Mouse (Mus musculus): ENCODE measurements around the gene Nt5c. TPM values are rescaled to one million over a fixed set of nuclear protein-coding genes. Genes with fewer than 3 reads are reported as not detected.

The Nt5c gene
- total and polyA plus RNA-seq, 3 experiments: 99.3 to 102 TPM; not detected in 1

GRCm38 (mm10) chr11:115481553-115482259 is 10.0 kb downstream of the Nt5c start:
- H3K27me3 ChIP-seq (ENCODE audit: control insufficient read depth in 1 of 2, insufficient read depth in 2 of 2, low read length in 2 of 2): no peaks in the 10 kb centered on the region
- TF ChIP-seq MXI1 (IDR thresholded peaks at IDR 0.05; ENCODE audit: low read depth, low read length) (no peak), CHD2 (IDR thresholded peaks at IDR 0.05; ENCODE audit: low read length) (no peak), ZKSCAN1 (IDR thresholded peaks at IDR 0.05; ENCODE audit: low read depth, low read length) (no peak), JUND (IDR thresholded peaks at IDR 0.05; ENCODE audit: low read depth, low read length) (no peak), POLR2AphosphoS5 (IDR thresholded peaks at IDR 0.05; ENCODE audit: borderline replicate concordance, low read depth, low read length) (no peak), ELF1 (IDR thresholded peaks at IDR 0.05; ENCODE audit: low read depth, low read length) (no peak), HCFC1 (IDR thresholded peaks at IDR 0.05; ENCODE audit: low read depth, low read length) (no peak), USF2 (IDR thresholded peaks at IDR 0.05; ENCODE audit: borderline replicate concordance in 1 of 2, insufficient read depth in 1 of 2, low read depth in 1 of 2, low read length in 2 of 2) (no peak), ZNF384 (IDR thresholded peaks at IDR 0.05; ENCODE audit: low read depth, low read length) (no peak), RCOR1 (IDR thresholded peaks at IDR 0.05; ENCODE audit: low read depth, low read length) (no peak), MAZ (IDR thresholded peaks at IDR 0.05; ENCODE audit: low read depth, low read length) (no peak), KAT2A (conservative IDR thresholded peaks at IDR 0.05; ENCODE audit: low read depth, low read length) (no peak), USF1 (IDR thresholded peaks at IDR 0.05; ENCODE audit: low read depth, low read length) (no peak), POLR2A (IDR thresholded peaks at IDR 0.05; ENCODE audit: control insufficient read depth in 1 of 2, insufficient read depth in 1 of 2, low read depth in 1 of 2, low read length in 2 of 2, poor library complexity in 1 of 2) (no peak), TAL1 (IDR thresholded peaks at IDR 0.05; ENCODE audit: low read length) (no peak)
- DNase-seq (ENCODE audit: low read depth, low spot score): no peak
- H3K79me2 ChIP-seq (ENCODE audit: control insufficient read depth, insufficient read depth, low read length, poor library complexity): no peaks in the 10 kb centered on the region; the same call in 1 of the 2 replicates
- peaks cover 2 to 20% of the 10 kb centered on the region in 2 experiments; a peak in 3 of 4 replicates for H3K36me3 ChIP-seq (ENCODE audit: control insufficient read depth in 1 of 2, insufficient read depth in 2 of 2, low read length in 2 of 2)
- no peak overlapping the region for H3K27ac ChIP-seq (ENCODE audit: control insufficient read depth, low read depth, low read length)
- H3K9ac ChIP-seq (ENCODE audit: control insufficient read depth, low read depth, low read length, poor library complexity, severe bottlenecking): no peak overlapping the region
- H3K4me1 ChIP-seq (ENCODE audit: control insufficient read depth in 1 of 2, insufficient read depth in 2 of 2, low read length in 2 of 2): peaks cover 9 to 19% of the 10 kb centered on the region in 2 experiments
- H3K4me3 ChIP-seq (ENCODE audit: control insufficient read depth in 1 of 2, insufficient read depth in 1 of 2, low read depth in 2 of 2, low read length in 2 of 2): no peak overlapping the region
- no peaks in the 10 kb centered on the region for H3K9me3 ChIP-seq (replicated peaks; ENCODE audit: insufficient read depth, low read length)

GRCm38 (mm10) chr11:115478296-115478938 is 13.2 kb downstream of the Nt5c start:
- Histone ChIP-seq H3K27ac (ENCODE audit: control insufficient read depth, low read depth, low read length) (no peak overlapping the region), H3K9ac (ENCODE audit: control insufficient read depth, low read depth, low read length, poor library complexity, severe bottlenecking) (no peak overlapping the region), H3K36me3 (ENCODE audit: control insufficient read depth in 1 of 2, insufficient read depth in 2 of 2, low read length in 2 of 2) (peaks cover 2 to 33% of the 10 kb centered on the region in 2 experiments; a peak in 3 of 4 replicates), H3K27me3 (ENCODE audit: control insufficient read depth in 1 of 2, insufficient read depth in 2 of 2, low read length in 2 of 2) (no peaks in the 10 kb centered on the region), H3K4me1 (ENCODE audit: control insufficient read depth in 1 of 2, insufficient read depth in 2 of 2, low read length in 2 of 2) (peaks cover 15 to 39% of the 10 kb centered on the region in 2 experiments), H3K9me3 (replicated peaks; ENCODE audit: insufficient read depth, low read length) (no peaks in the 10 kb centered on the region), H3K4me3 (ENCODE audit: control insufficient read depth in 1 of 2, insufficient read depth in 1 of 2, low read depth in 2 of 2, low read length in 2 of 2) (peak overlapping the region in 1 of 2 experiments; percentile 4; a peak in 1 of 4 replicates), H3K79me2 (ENCODE audit: control insufficient read depth, insufficient read depth, low read length, poor library complexity) (peaks cover 5% of the 10 kb centered on the region)
- DNase-seq (ENCODE audit: low read depth, low spot score): no peak
- TF ChIP-seq USF1 (IDR thresholded peaks at IDR 0.05; ENCODE audit: low read depth, low read length) (no peak), SIN3A (IDR thresholded peaks at IDR 0.05; ENCODE audit: low read length) (0 out of 2 replicates have a peak, but pooled peaks have one; percentile 30)

Measured in MEL (cell line).